Mouse (Mus musculus) limb, embryonic 14.5 days (tissue): Measurements from ENCODE around the gene Dync2li1. TPM values are rescaled to one million over a fixed set of nuclear protein-coding genes. Genes with fewer than 3 reads are reported as not detected.

Source experiments
- ATAC-seq: fragments of 200-750 bp; cut with Nextera tagmentation; 2 replicates; pipeline ENCODE4 v1.8.0; 2017; ENCODE audit warnings: low read depth, moderate number of reproducible peaks, moderate TSS enrichment; ENCODE audit not compliant: low FRiP score
- DNase-seq: peaks from one replicate; pipeline ENCODE4 v3.0.0-alpha.2; 2015; ENCODE audit warnings: low spot score
- H3K27ac ChIP-seq: fragments of 300-500 bp; sonication (generic); replicated peaks from 2 replicates; pipeline ENCODE4 v1.5.1; 2014; ENCODE audit warnings: low read depth, mild to moderate bottlenecking, low read length, moderate library complexity, mixed read lengths
- H3K27me3 ChIP-seq: fragments of 300-500 bp; sonication (generic); 2 replicates; pipeline ENCODE4 v1.6.1; 2014; ENCODE audit warnings: low read length, mixed read lengths; ENCODE audit not compliant: control insufficient read depth, insufficient read depth
- H3K36me3 ChIP-seq: fragments of 300-500 bp; sonication (generic); 2 replicates; pipeline ENCODE4 v1.6.1; 2014; ENCODE audit warnings: mild to moderate bottlenecking, low read length, moderate library complexity, mixed read lengths; ENCODE audit not compliant: control insufficient read depth, insufficient read depth
- H3K4me1 ChIP-seq: fragments of 300-500 bp; sonication (generic); 2 replicates; pipeline ENCODE4 v1.6.1; 2014; ENCODE audit warnings: antibody characterized with exemption, low read length, mixed read lengths; ENCODE audit not compliant: control insufficient read depth, insufficient read depth
- H3K4me2 ChIP-seq: fragments of 300-500 bp; sonication (generic); replicated peaks from 2 replicates; pipeline ENCODE4 v1.6.1; 2014; ENCODE audit warnings: low read depth, mild to moderate bottlenecking, low read length, moderate library complexity; ENCODE audit not compliant: severe bottlenecking
- H3K4me3 ChIP-seq: fragments of 300-500 bp; sonication (generic); replicated peaks from 2 replicates; pipeline ENCODE4 v1.5.1; 2014; ENCODE audit warnings: low read length
- H3K9ac ChIP-seq: fragments of 300-500 bp; sonication (generic); 2 replicates; pipeline ENCODE4 v1.6.1; 2014; ENCODE audit warnings: mild to moderate bottlenecking, low read depth, low read length, moderate library complexity; ENCODE audit not compliant: severe bottlenecking
- H3K9me3 ChIP-seq: fragments of 300-500 bp; sonication (generic); 2 replicates; pipeline ENCODE4 v1.6.1; 2016; ENCODE audit warnings: low read length; ENCODE audit not compliant: control insufficient read depth
- POLR2A ChIP-seq: fragments of 200-500 bp; IDR thresholded peaks from 2 replicates; pipeline ENCODE4 v1.8.0; 2012; ENCODE audit warnings: inconsistent platforms, mild to moderate bottlenecking, moderate library complexity, borderline replicate concordance; ENCODE audit not compliant: insufficient read depth, insufficient read length; ENCODE audit errors: extremely low read depth
- WGBS: fragments of 180-500 bp; shearing (Covaris S2); extraction: QIAGEN DNeasy Blood & Tissue Kit; methylation state at CpG from one replicate; pipeline ENCODE4 v1.1.7; 2014; 5-methylcytosine and 5-hydroxymethylcytosine counted together
- polyA plus RNA-seq, 2 experiments: library from polyadenylated mRNA; depleted of rRNA in 1 of 2; stranded (reverse) in 1 of 2; unstranded in 1 of 2; fragments of >200 nt; fragmentation: Nextera tagmentation in 1 of 2; extraction: Ambion mirVana in 1 of 2; gene quantifications; 2 replicates each; pipeline versions ENCODE4 v1.2.1 to v1.2.3; 2012 to 2014

The Dync2li1 gene
- polyA plus RNA-seq, 2 experiments, result 21.0 to 29.9 TPM

GRCm38 (mm10) chr17:84626857-84627305, 585 bp downstream of the Dync2li1 start:
- ATAC-seq (peak; percentile 20; the same call in 1 of the 2 replicates), DNase-seq (no peak)
- Histone ChIP-seq H3K4me1 (peaks cover 13% of the 10 kb centered on the region), H3K9ac (peak overlapping the region; percentile 55), H3K27me3 (no peaks in the 10 kb centered on the region), H3K4me3 (peak overlapping the region; percentile 62), H3K9me3 (no peaks in the 10 kb centered on the region), H3K4me2 (peak overlapping the region; percentile 67), H3K27ac (peak overlapping the region; percentile 14), H3K36me3 (no peaks in the 10 kb centered on the region)
- no peak for TF ChIP-seq POLR2A
- 22% methylated on average over 9 of the region's 9 CpGs for WGBS

- TF ChIP-seq POLR2A, result no peak
Observed at GRCm38 (mm10) chr17:84627721-84628120, 1.4 kb downstream of the Dync2li1 start.

GRCm38 (mm10) chr17:84628611-84629010, 2.3 kb downstream of the Dync2li1 start:
- Histone ChIP-seq H3K27me3 (no peaks in the 10 kb centered on the region), H3K9me3 (no peaks in the 10 kb centered on the region), H3K36me3 (peaks cover 5% of the 10 kb centered on the region; the same call in 1 of the 2 replicates), H3K27ac (no peak overlapping the region), H3K9ac (no peak overlapping the region), H3K4me3 (no peak overlapping the region), H3K4me1 (peaks cover 8% of the 10 kb centered on the region), H3K4me2 (no peak overlapping the region)
- DNase-seq, result no peak
- 64% methylated on average over 9 of the region's 9 CpGs for WGBS
- no peak for TF ChIP-seq POLR2A
- no peak for ATAC-seq

More at GRCm38 (mm10) chr17:84627721-84628120, 1.4 kb downstream of the Dync2li1 start:
- H3K27me3 ChIP-seq, result no peaks in the 10 kb centered on the region
- DNase-seq, result no peak
- H3K4me1 ChIP-seq, result peaks cover 13% of the 10 kb centered on the region
- ATAC-seq, result no peak
- WGBS, result 74% methylated on average over 10 of the region's 10 CpGs
- H3K9me3 ChIP-seq, result no peaks in the 10 kb centered on the region
- H3K4me3 ChIP-seq, result no peak overlapping the region
- H3K36me3 ChIP-seq, result peaks cover 5% of the 10 kb centered on the region; the same call in 1 of the 2 replicates
- H3K9ac ChIP-seq, result no peak overlapping the region
- peak overlapping the region; percentile 58; the same call in 1 of the 2 replicates for H3K27ac ChIP-seq
- H3K4me2 ChIP-seq, result peak overlapping the region; percentile 15; the same call in 1 of the 2 replicates

- Histone ChIP-seq H3K4me3 (no peak overlapping the region), H3K9ac (no peak overlapping the region), H3K27me3 (no peaks in the 10 kb centered on the region), H3K4me1 (peaks cover 19% of the 10 kb centered on the region), H3K9me3 (no peaks in the 10 kb centered on the region), H3K27ac (no peak overlapping the region), H3K36me3 (peaks cover 5% of the 10 kb centered on the region; the same call in 1 of the 2 replicates), H3K4me2 (no peak overlapping the region)
- DNase-seq (no peak), ATAC-seq (no peak)
- WGBS, result 91% methylated on average over 6 of the region's 6 CpGs
- no peak for TF ChIP-seq POLR2A
Observed at GRCm38 (mm10) chr17:84631836-84632235, 5.5 kb downstream of the Dync2li1 start.

- Histone ChIP-seq H3K9ac (no peak overlapping the region), H3K27ac (no peak overlapping the region), H3K36me3 (peaks cover 5% of the 10 kb centered on the region; the same call in 1 of the 2 replicates), H3K4me1 (0 out of 2 replicates have a peak, but pooled peaks cover 11% of the 10 kb centered on the region), H3K4me3 (no peak overlapping the region), H3K27me3 (no peaks in the 10 kb centered on the region), H3K4me2 (no peak overlapping the region), H3K9me3 (no peaks in the 10 kb centered on the region)
- ATAC-seq, result no peak
- no peak for TF ChIP-seq POLR2A
- no peak for DNase-seq
- WGBS, result 75% methylated on average over 13 of the region's 13 CpGs
Observed at GRCm38 (mm10) chr17:84633443-84633842, 7.1 kb downstream of the Dync2li1 start.
